Mouse (Mus musculus) testis, adult 2 months (tissue): ENCODE measurements at regions not wholly inside any gene's neighbourhood (a gene's known extent, or its start where the extent isn't known, plus 50 kb on each side); places are given as distances from the start of the nearest gene placed in this dataset.
"Not testable (repeated sequence)": the region's sequence is repeated elsewhere in the genome, so short reads cannot be mapped to it uniquely, and the experiment has no call there.

Source experiments
- H3K27ac ChIP-seq: fragments of 200-500 bp; 2 replicates; pipeline ENCODE4 v1.5.1; 2012; ENCODE audit warnings: low read depth, low read length; ENCODE audit not compliant: control insufficient read depth, insufficient read depth
- H3K27me3 ChIP-seq: fragments of 200-500 bp; 2 replicates; pipeline ENCODE4 v1.6.1; 2012; ENCODE audit warnings: mild to moderate bottlenecking, low read length, moderate library complexity; ENCODE audit not compliant: control insufficient read depth, insufficient read depth
- H3K36me3 ChIP-seq: fragments of 200-500 bp; 2 replicates; pipeline ENCODE4 v1.6.1; 2012; ENCODE audit warnings: mild to moderate bottlenecking, low read length; ENCODE audit not compliant: control insufficient read depth, insufficient read depth
- H3K4me1 ChIP-seq: fragments of 200-500 bp; 2 replicates; pipeline ENCODE4 v1.6.1; 2012; ENCODE audit warnings: low read length; ENCODE audit not compliant: control insufficient read depth, insufficient read depth
- H3K4me3 ChIP-seq: fragments of 200-500 bp; 2 replicates; pipeline ENCODE4 v1.5.1; 2012; ENCODE audit warnings: low read depth, mild to moderate bottlenecking, low read length, moderate library complexity, mixed read lengths; ENCODE audit not compliant: control insufficient read depth
- CTCF ChIP-seq: fragments of 200-500 bp; IDR thresholded peaks from 2 replicates; pipeline ENCODE4 v1.5.1; 2012; ENCODE audit warnings: low read depth, mild to moderate bottlenecking, inconsistent platforms, low read length, moderate library complexity; ENCODE audit not compliant: control insufficient read depth, insufficient read depth, insufficient replicate concordance
- POLR2A ChIP-seq: fragments of 200-500 bp; IDR thresholded peaks from 2 replicates; pipeline ENCODE4 v1.6.1; 2012; ENCODE audit warnings: low read depth, mild to moderate bottlenecking, inconsistent platforms, low read length, moderate library complexity; ENCODE audit not compliant: control insufficient read depth

- Histone ChIP-seq H3K4me3 (no peak overlapping the region), H3K27me3 (no peaks in the 10 kb centered on the region), H3K4me1 (no peaks in the 10 kb centered on the region), H3K36me3 (no peaks in the 10 kb centered on the region), H3K27ac (no peak overlapping the region)
- no peak for TF ChIP-seq CTCF
- no peak for TF ChIP-seq POLR2A
These were observed 89.2 kb upstream of the Nxpe4 start for GRCm38 (mm10) chr9:48072592-48072991.

- H3K27me3 ChIP-seq, result no peaks in the 10 kb centered on the region
- TF ChIP-seq CTCF, result no peak
- H3K27ac ChIP-seq, result no peak overlapping the region
- no peaks in the 10 kb centered on the region for H3K4me1 ChIP-seq
- H3K4me3 ChIP-seq, result no peak overlapping the region
- no peaks in the 10 kb centered on the region for H3K36me3 ChIP-seq
These were observed 88.7 kb upstream of the Nxpe4 start for GRCm38 (mm10) chr9:48073096-48073495.

- Histone ChIP-seq H3K27me3 (no peaks in the 10 kb centered on the region), H3K27ac (no peak overlapping the region)
- TF ChIP-seq CTCF (no peak), POLR2A (no peak)
These were observed 86.1 kb upstream of the Nxpe4 start for GRCm38 (mm10) chr9:48075661-48076240.

DNA sequence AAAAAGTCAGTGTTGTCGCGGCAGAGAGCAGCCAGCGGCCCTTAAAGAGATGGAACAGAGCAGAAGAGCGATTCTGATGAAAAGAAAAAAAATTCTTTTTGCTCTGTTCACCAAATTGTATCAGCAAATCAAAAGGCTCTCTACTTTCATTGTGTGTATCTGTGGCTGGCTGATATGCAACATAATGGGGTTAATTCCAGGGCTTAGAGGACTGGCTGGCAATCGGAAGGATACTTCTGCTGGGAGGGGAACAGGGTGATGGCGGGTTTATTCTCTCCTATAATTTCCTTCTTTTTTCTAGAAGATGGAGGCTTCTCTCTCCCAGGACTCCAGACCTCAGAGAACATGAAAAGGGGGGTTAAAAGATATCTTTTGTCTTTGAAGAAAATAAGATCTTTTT lies 79.4 kb upstream of the Nxpe4 start:
- H3K27ac ChIP-seq, result no peak overlapping the region
- no peaks in the 10 kb centered on the region for H3K4me1 ChIP-seq
- peak overlapping the region; percentile 4; the same call in 1 of the 2 replicates for H3K4me3 ChIP-seq
- no peaks in the 10 kb centered on the region for H3K27me3 ChIP-seq
- TF ChIP-seq POLR2A (no peak), CTCF (no peak)
- no peaks in the 10 kb centered on the region for H3K36me3 ChIP-seq

More at GRCm38 (mm10) chr9:48075661-48076240, 86.1 kb upstream of the Nxpe4 start:
- Histone ChIP-seq H3K4me3 (no peak overlapping the region), H3K4me1 (no peaks in the 10 kb centered on the region), H3K36me3 (no peaks in the 10 kb centered on the region)

DNA sequence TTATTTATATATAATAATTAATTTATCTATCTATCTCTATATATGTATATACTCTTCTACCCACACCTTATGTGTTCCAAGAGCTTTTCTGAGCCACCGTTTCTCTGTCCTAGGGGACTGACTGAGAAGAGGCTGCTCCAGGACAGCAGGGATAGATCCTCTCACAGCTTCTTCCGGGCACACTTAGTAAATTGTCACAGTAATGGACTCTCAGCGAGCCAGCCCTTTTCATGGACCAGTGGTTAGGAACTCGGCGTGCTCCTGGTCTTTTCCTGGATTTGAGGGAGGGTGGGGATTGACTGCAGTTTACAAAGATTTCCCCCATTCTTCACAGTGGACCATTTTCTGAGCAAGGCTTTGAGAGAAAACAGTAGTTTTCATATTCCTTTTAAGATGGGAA lies 77.6 kb upstream of the Nxpe4 start:
- not testable (repeated sequence) for H3K4me3 ChIP-seq, H3K27ac ChIP-seq, H3K4me1 ChIP-seq, H3K36me3 ChIP-seq, H3K27me3 ChIP-seq

DNA sequence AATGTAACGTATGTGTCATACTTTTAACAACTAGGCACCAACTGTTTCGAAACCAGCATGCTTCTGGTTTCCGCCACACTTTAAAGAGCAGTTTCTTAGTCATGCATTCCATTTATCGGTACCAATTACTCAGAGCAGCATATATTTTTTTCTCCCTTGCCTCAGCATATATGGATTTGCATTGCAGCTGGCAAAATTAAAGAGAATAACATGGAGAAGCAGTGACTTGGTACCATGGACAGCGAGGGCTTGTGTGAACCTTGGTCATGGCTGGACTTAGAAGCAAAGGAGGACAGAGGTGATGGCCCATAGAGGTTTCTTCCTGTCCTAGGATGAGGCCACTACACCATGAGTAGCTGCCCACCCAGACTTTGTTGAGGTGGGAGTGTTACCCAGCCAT lies 72.2 kb upstream of the Nxpe4 start:
- TF ChIP-seq POLR2A, result no peak
- no peak for TF ChIP-seq CTCF
- Histone ChIP-seq H3K4me3 (no peak overlapping the region), H3K27me3 (no peaks in the 10 kb centered on the region), H3K27ac (no peak overlapping the region), H3K36me3 (no peaks in the 10 kb centered on the region), H3K4me1 (no peaks in the 10 kb centered on the region)

GRCm38 (mm10) chr9:48094756-48095155 lies 67.1 kb upstream of the Nxpe4 start:
- no peaks in the 10 kb centered on the region for H3K36me3 ChIP-seq
- TF ChIP-seq POLR2A (no peak), CTCF (no peak)
- no peaks in the 10 kb centered on the region for H3K4me1 ChIP-seq
- H3K4me3 ChIP-seq, result no peak overlapping the region
- H3K27ac ChIP-seq, result no peak overlapping the region
- no peaks in the 10 kb centered on the region for H3K27me3 ChIP-seq

DNA sequence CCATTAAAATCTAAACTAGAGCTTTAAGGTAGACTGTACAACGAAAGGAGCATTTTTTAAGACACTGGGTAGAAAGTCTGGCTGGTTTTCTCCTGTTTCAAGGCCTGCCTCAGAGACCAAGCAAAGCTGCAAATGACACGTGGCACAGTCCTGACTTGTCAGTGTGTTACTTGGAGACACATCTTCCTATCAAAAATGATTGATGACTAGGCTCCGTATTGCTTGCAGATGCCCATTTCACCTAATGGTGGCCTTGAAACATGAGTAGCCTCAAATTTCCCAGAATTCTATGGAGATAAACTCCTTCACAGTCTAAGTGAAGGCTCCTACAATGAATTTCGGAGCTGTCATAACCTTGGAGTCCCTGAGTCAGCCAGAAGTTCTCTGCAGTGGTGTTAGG lies 62.0 kb upstream of the Nxpe4 start:
- Histone ChIP-seq H3K27ac (no peak overlapping the region), H3K4me1 (no peaks in the 10 kb centered on the region), H3K36me3 (no peaks in the 10 kb centered on the region), H3K4me3 (no peak overlapping the region), H3K27me3 (no peaks in the 10 kb centered on the region)
- TF ChIP-seq CTCF (no peak), POLR2A (no peak)
